Mouse (Mus musculus) CH12.LX (cell line): ENCODE measurements around the gene Arid5b. TPM values are rescaled to one million over a fixed set of nuclear protein-coding genes. Genes with fewer than 3 reads are reported as not detected.

Source experiments
- DNase-seq: peaks from one replicate; pipeline ENCODE4 v3.0.0-alpha.2; 2013; ENCODE audit errors: extremely low read depth
- H3K27ac ChIP-seq: 2 replicates; pipeline ENCODE4 v1.5.1; 2012; ENCODE audit warnings: low read depth, mild to moderate bottlenecking, control low read depth, moderate library complexity; ENCODE audit not compliant: insufficient read depth
- H3K27me3 ChIP-seq: replicated peaks from 2 replicates; pipeline ENCODE3; 2012; ENCODE audit warnings: inconsistent platforms
- H3K36me3 ChIP-seq, 2 experiments: replicated peaks in 1 of 2; 2 replicates each; pipeline versions ENCODE3 to v1.6.1; 2012; ENCODE audit warnings: inconsistent platforms in 1 of 2, low read length in 1 of 2, mild to moderate bottlenecking in 1 of 2, mixed read lengths in 1 of 2, moderate library complexity in 1 of 2; ENCODE audit not compliant: control insufficient read depth in 1 of 2, insufficient read depth in 1 of 2
- H3K4me1 ChIP-seq, 2 experiments: 2 replicates each; pipeline ENCODE4 v1.6.1; 2012; ENCODE audit warnings: inconsistent platforms in 1 of 2, moderate library complexity in 1 of 2; ENCODE audit not compliant: insufficient read depth in 2 of 2, control insufficient read depth in 1 of 2
- H3K4me2 ChIP-seq: 2 replicates; pipeline ENCODE4 v1.6.1; 2012; ENCODE audit warnings: low read depth, mild to moderate bottlenecking, control low read depth; ENCODE audit not compliant: poor library complexity, insufficient read depth, severe bottlenecking
- H3K4me3 ChIP-seq, 3 experiments: fragments of 150-350 bp in 1 of 3; sonication (generic) in 1 of 3; replicated peaks in 1 of 3; 2 replicates each; pipeline versions ENCODE3 to v1.5.1; 2011 to 2012; ENCODE audit warnings: low read depth in 2 of 3, low read length in 2 of 3, mild to moderate bottlenecking in 2 of 3, moderate library complexity in 2 of 3, control low read depth in 1 of 3, improper control_type of control experiment in 1 of 3, inconsistent platforms in 1 of 3, mixed read lengths in 1 of 3; ENCODE audit not compliant: poor library complexity in 1 of 3
- H3K79me2 ChIP-seq: replicated peaks from 2 replicates; pipeline ENCODE4 v1.6.1; 2012; ENCODE audit warnings: mild to moderate bottlenecking, moderate library complexity; ENCODE audit not compliant: control insufficient read depth, poor library complexity, insufficient read depth, severe bottlenecking; ENCODE audit errors: extremely low read depth
- H3K9ac ChIP-seq: 2 replicates; pipeline ENCODE4 v1.6.1; 2012; ENCODE audit warnings: low read depth, mild to moderate bottlenecking, control low read depth, moderate library complexity; ENCODE audit not compliant: insufficient read depth
- H3K9me3 ChIP-seq: replicated peaks from 2 replicates; pipeline ENCODE3; 2012; ENCODE audit warnings: low read length, inconsistent platforms, mixed read lengths
- CHD1 ChIP-seq: IDR thresholded peaks from 2 replicates; pipeline ENCODE4 v1.6.1; 2012; ENCODE audit warnings: low read depth, low read length, improper control_type of control experiment, inconsistent platforms
- ELF1 ChIP-seq: IDR thresholded peaks from 2 replicates; pipeline ENCODE4 v1.6.1; 2014; ENCODE audit warnings: low read depth, mild to moderate bottlenecking, inconsistent platforms, low read length, improper control_type of control experiment
- EP300 ChIP-seq: IDR thresholded peaks from 2 replicates; pipeline ENCODE4 v1.6.1; 2011; ENCODE audit warnings: low read length, improper control_type of control experiment
- ETS1 ChIP-seq: conservative IDR thresholded peaks from 2 replicates; pipeline ENCODE4 v1.6.1; 2012; ENCODE audit warnings: low read depth, mild to moderate bottlenecking, inconsistent platforms, low read length, improper control_type of control experiment, moderate library complexity
- GABPA ChIP-seq: IDR thresholded peaks from 2 replicates; pipeline ENCODE4 v1.6.1; 2012; ENCODE audit warnings: low read depth, low read length, improper control_type of control experiment, inconsistent platforms; ENCODE audit not compliant: insufficient replicate concordance
- HCFC1 ChIP-seq: IDR thresholded peaks from 2 replicates; pipeline ENCODE4 v1.6.1; 2012; ENCODE audit warnings: low read depth, mild to moderate bottlenecking, inconsistent platforms, low read length, improper control_type of control experiment
- JUN ChIP-seq: IDR thresholded peaks from 2 replicates; pipeline ENCODE4 v1.6.1; 2011; ENCODE audit warnings: low read depth, mild to moderate bottlenecking, low read length, improper control_type of control experiment, moderate library complexity; ENCODE audit not compliant: insufficient read depth
- MEF2A ChIP-seq: IDR thresholded peaks from 2 replicates; pipeline ENCODE4 v1.6.1; 2014; ENCODE audit warnings: low read depth, mild to moderate bottlenecking, inconsistent platforms, low read length, improper control_type of control experiment, borderline replicate concordance
- MXI1 ChIP-seq: IDR thresholded peaks from 2 replicates; pipeline ENCODE4 v1.6.1; 2011; ENCODE audit warnings: mild to moderate bottlenecking, low read depth, low read length, improper control_type of control experiment
- PAX5 ChIP-seq: IDR thresholded peaks from 2 replicates; pipeline ENCODE4 v1.6.1; 2012; ENCODE audit warnings: low read length, inconsistent platforms, mixed read lengths
- POLR2A ChIP-seq: IDR thresholded peaks from 2 replicates; pipeline ENCODE4 v1.6.1; 2011; ENCODE audit warnings: low read depth, mild to moderate bottlenecking, improper control_type of control experiment, low read length
- SIN3A ChIP-seq: IDR thresholded peaks from 2 replicates; pipeline ENCODE4 v1.6.1; 2012; ENCODE audit warnings: low read length, improper control_type of control experiment, inconsistent platforms
- SMC3 ChIP-seq: IDR thresholded peaks from 2 replicates; pipeline ENCODE4 v1.6.1; 2011; ENCODE audit warnings: low read depth, low read length, improper control_type of control experiment
- TBP ChIP-seq: conservative IDR thresholded peaks from 2 replicates; pipeline ENCODE4 v1.6.1; 2011; ENCODE audit warnings: low read depth, low read length, improper control_type of control experiment
- TCF12 ChIP-seq: IDR thresholded peaks from 2 replicates; pipeline ENCODE4 v1.6.1; 2014; ENCODE audit warnings: low read depth, mild to moderate bottlenecking, inconsistent platforms, low read length, improper control_type of control experiment
- ZMIZ1 ChIP-seq: IDR thresholded peaks from 2 replicates; pipeline ENCODE4 v1.6.1; 2012; ENCODE audit warnings: low read depth, mild to moderate bottlenecking, inconsistent platforms, low read length, improper control_type of control experiment
- dilution Hi-C: fragments of 300-500 bp; cut with MboI; formaldehyde crosslinking; loops from 2 replicates; pipeline ENCODE4 v1.14.3; 2020; ENCODE audit warnings: low sequenced_read_pairs; ENCODE audit not compliant: extremely low pct_unique_long_range_greater_than_20kb, extremely low pct_ligation_motif_present
- in situ Hi-C: fragments of 300-500 bp; cut with MboI; formaldehyde crosslinking; loops from 3 replicates; pipeline ENCODE4 v1.14.3; 2019; ENCODE audit warnings: low sequenced_read_pairs, low pct_ligation_motif_present, low pct_unique_long_range_greater_than_20kb, mixed read lengths
- polyA plus RNA-seq: library from polyadenylated mRNA; unstranded; fragments of >175 nt; gene quantifications from 2 replicates; pipeline ENCODE4 v1.2.1, GENCODE M21; 2012; ENCODE audit warnings: low read depth; ENCODE audit not compliant: insufficient read length
- total RNA-seq, 2 experiments: library from RNA; depleted of rRNA; stranded (reverse); fragments of 300-350 nt in 1 of 2; fragments of >200 nt in 1 of 2; gene quantifications; 2 replicates each; pipeline ENCODE4 v1.2.3; 2012 to 2014

The Arid5b gene
- total and polyA plus RNA-seq, 3 experiments: 1.1 to 2.6 (median 1.8) TPM

GRCm38 (mm10) chr10:68113645-68114044 is 164.9 kb downstream of the Arid5b start:
- TF ChIP-seq ZMIZ1: no peak
- no peak for TF ChIP-seq POLR2A
- TF ChIP-seq MEF2A: no peak
- no peak for TF ChIP-seq TCF12
- no peak for TF ChIP-seq JUN
- no peak for TF ChIP-seq GABPA
- no peak for TF ChIP-seq HCFC1
- TF ChIP-seq ELF1: no peak
- TF ChIP-seq CHD1: no peak
- no peak for TF ChIP-seq TBP
- no peak for TF ChIP-seq PAX5
- TF ChIP-seq SIN3A: no peak
- TF ChIP-seq, all 38 proteins: peak for 0
- H3K36me3 ChIP-seq: peaks cover 4 to 30% of the 10 kb centered on the region in 2 experiments
- dilution Hi-C loops: no loop called here
- H3K27ac ChIP-seq: no peak overlapping the region
- no peaks in the 10 kb centered on the region for H3K27me3 ChIP-seq
- in situ Hi-C loops: no loop called here
- no peaks in the 10 kb centered on the region for H3K79me2 ChIP-seq
- H3K4me1 ChIP-seq: no peaks in the 10 kb centered on the region
- H3K9ac ChIP-seq: no peak overlapping the region
- H3K4me3 ChIP-seq: no peak overlapping the region
- no peaks in the 10 kb centered on the region for H3K9me3 ChIP-seq
- no peak for DNase-seq
- no peak overlapping the region for H3K4me2 ChIP-seq

- no peak overlapping the region for H3K4me2 ChIP-seq
- no peaks in the 10 kb centered on the region for H3K4me1 ChIP-seq
- H3K9me3 ChIP-seq: no peaks in the 10 kb centered on the region
- no peak overlapping the region for H3K27ac ChIP-seq
- dilution Hi-C loops: no loop called here
- H3K36me3 ChIP-seq: peaks cover 4 to 30% of the 10 kb centered on the region in 2 experiments
- H3K27me3 ChIP-seq: no peaks in the 10 kb centered on the region
- no peak overlapping the region for H3K4me3 ChIP-seq
- H3K9ac ChIP-seq: no peak overlapping the region
- DNase-seq: no peak
- TF ChIP-seq CHD1 (no peak), MXI1 (no peak), EP300 (no peak), ZMIZ1 (no peak), SMC3 (no peak), ETS1 (no peak), MEF2A (no peak), GABPA (no peak)
- in situ Hi-C loops: no loop called here
- H3K79me2 ChIP-seq: no peaks in the 10 kb centered on the region
Observed at GRCm38 (mm10) chr10:68112983-68113382, 165.6 kb downstream of the Arid5b start.
